Mouse (Mus musculus): ENCODE data around the gene Fam186b. TPM values are rescaled to one million over a fixed set of nuclear protein-coding genes. Genes with fewer than 3 reads are reported as not detected.
A peak's percentile ranks its signal among the peaks of the same experiment; 100 is the strongest.

Gene Fam186b
- total and polyA plus RNA-seq, 3 experiments: not detected

DNA sequence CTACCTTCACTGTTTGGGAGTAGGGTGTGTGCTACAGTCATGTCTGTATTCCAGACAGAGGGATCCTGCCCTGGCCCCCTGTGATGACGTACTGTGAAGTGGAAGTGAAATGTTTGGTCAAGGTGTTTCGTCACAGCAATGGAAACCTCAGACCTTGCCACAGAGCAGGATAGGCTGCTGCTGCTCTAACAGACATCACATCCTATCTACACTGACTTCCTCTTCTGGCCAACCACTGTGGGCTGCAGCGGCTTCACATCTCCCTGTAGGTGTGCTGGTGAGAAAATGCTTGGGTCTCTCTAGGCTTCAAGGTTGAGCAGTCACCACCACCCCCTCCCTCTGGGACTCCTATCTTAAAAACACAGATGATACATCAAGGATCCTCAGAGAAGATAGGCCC, 45.4 kb upstream of the Fam186b start:
- H3K27me3 ChIP-seq (ENCODE audit: control insufficient read depth, insufficient read depth, low read length): no peaks in the 10 kb centered on the region
- TF ChIP-seq EP300 (IDR thresholded peaks at IDR 0.05; ENCODE audit: insufficient read depth, low read depth, low read length) (no peak), POLR2A (IDR thresholded peaks at IDR 0.05; ENCODE audit: insufficient read depth, low read depth, low read length) (no peak), CTCF (IDR thresholded peaks at IDR 0.05) (no peak)
- no peaks in the 10 kb centered on the region; the same call in none of the 2 replicates for H3K79me2 ChIP-seq (replicated peaks; ENCODE audit: control insufficient read depth, insufficient read depth, low read length)
- H3K36me3 ChIP-seq (ENCODE audit: control insufficient read depth, insufficient read depth, low read length): peaks cover 9% of the 10 kb centered on the region; the same call in 1 of the 2 replicates
- H3K9ac ChIP-seq (ENCODE audit: low read depth, low read length): no peak overlapping the region
- H3K4me3 ChIP-seq: no peak overlapping the region
- intact Hi-C loops (cut with DNase I): no loop called here
- peak; percentile 20 to 44 for DNase-seq
- peak overlapping the region; percentile 84 for H3K27ac ChIP-seq
- 58% methylated on average over 3 of the region's 3 CpGs for WGBS
- H3K4me1 ChIP-seq (ENCODE audit: control insufficient read depth, insufficient read depth, low read length): peaks cover 52% of the 10 kb centered on the region

DNA sequence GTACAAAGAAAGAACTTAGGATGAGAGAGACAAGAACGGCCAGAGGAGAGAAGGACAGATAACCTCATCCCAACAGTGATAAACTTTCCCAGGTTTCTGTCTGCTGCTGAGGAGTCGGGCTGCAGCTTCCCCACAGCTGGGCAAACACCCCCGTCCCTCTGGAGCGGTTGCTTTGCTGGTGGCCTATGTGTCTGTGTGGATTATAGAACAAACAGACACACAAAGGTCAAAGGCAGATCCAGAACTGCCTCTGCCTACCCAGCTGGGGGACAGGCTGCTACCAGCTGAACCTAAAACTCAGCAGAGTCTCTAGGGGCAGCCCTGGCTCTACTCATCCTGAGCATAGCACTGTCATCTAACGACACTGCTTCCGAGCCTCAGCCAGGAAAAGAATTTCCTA, 44.0 kb upstream of the Fam186b start:
- peaks cover 55% of the 10 kb centered on the region for H3K4me1 ChIP-seq (ENCODE audit: control insufficient read depth, insufficient read depth, low read length)
- intact Hi-C loops (cut with DNase I): no loop called here
- no peaks in the 10 kb centered on the region for H3K27me3 ChIP-seq (ENCODE audit: control insufficient read depth, insufficient read depth, low read length)
- H3K36me3 ChIP-seq (ENCODE audit: control insufficient read depth, insufficient read depth, low read length): peaks cover 20% of the 10 kb centered on the region
- no peak for TF ChIP-seq EP300 (IDR thresholded peaks at IDR 0.05; ENCODE audit: insufficient read depth, low read depth, low read length)
- TF ChIP-seq POLR2A (IDR thresholded peaks at IDR 0.05; ENCODE audit: insufficient read depth, low read depth, low read length): no peak
- no peak for TF ChIP-seq CTCF (IDR thresholded peaks at IDR 0.05)
- no peak for DNase-seq
- no peak overlapping the region for H3K4me3 ChIP-seq
- H3K79me2 ChIP-seq (replicated peaks; ENCODE audit: control insufficient read depth, insufficient read depth, low read length): no peaks in the 10 kb centered on the region; the same call in none of the 2 replicates
- no peak overlapping the region for H3K9ac ChIP-seq (ENCODE audit: low read depth, low read length)
- WGBS: 37% methylated on average over 6 of the region's 6 CpGs
- peak overlapping the region; percentile 34 for H3K27ac ChIP-seq

DNA sequence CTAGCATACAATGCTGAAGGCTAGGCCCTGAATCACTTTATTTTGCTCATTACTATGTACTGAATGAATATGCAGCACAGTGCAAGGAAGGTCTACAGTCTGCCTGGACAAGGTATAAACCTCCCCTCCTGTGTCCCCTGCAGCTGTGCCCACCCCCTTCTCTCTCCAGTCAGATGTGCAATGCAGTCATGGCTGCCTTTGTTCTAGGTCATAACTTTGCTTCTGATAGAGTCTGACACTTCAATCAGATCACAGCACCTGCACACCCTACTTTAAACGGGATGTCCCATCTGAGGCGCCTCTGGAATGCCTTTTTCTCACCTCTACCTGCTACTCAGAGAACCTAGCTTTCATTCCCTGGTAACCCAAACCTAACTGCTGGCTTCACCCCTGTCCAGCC, 43.2 kb upstream of the Fam186b start:
- WGBS: 70% methylated on average over 2 of the region's 2 CpGs
- TF ChIP-seq CTCF (IDR thresholded peaks at IDR 0.05) (no peak), POLR2A (IDR thresholded peaks at IDR 0.05; ENCODE audit: insufficient read depth, low read depth, low read length) (no peak), EP300 (IDR thresholded peaks at IDR 0.05; ENCODE audit: insufficient read depth, low read depth, low read length) (no peak)
- peaks cover 55% of the 10 kb centered on the region for H3K4me1 ChIP-seq (ENCODE audit: control insufficient read depth, insufficient read depth, low read length)
- H3K27ac ChIP-seq: no peak overlapping the region
- intact Hi-C loops (cut with DNase I): no loop called here
- H3K79me2 ChIP-seq (replicated peaks; ENCODE audit: control insufficient read depth, insufficient read depth, low read length): no peaks in the 10 kb centered on the region; the same call in none of the 2 replicates
- no peaks in the 10 kb centered on the region for H3K27me3 ChIP-seq (ENCODE audit: control insufficient read depth, insufficient read depth, low read length)
- H3K9ac ChIP-seq (ENCODE audit: low read depth, low read length): no peak overlapping the region
- H3K4me3 ChIP-seq: no peak overlapping the region
- peaks cover 22% of the 10 kb centered on the region for H3K36me3 ChIP-seq (ENCODE audit: control insufficient read depth, insufficient read depth, low read length)
- DNase-seq: no peak

DNA sequence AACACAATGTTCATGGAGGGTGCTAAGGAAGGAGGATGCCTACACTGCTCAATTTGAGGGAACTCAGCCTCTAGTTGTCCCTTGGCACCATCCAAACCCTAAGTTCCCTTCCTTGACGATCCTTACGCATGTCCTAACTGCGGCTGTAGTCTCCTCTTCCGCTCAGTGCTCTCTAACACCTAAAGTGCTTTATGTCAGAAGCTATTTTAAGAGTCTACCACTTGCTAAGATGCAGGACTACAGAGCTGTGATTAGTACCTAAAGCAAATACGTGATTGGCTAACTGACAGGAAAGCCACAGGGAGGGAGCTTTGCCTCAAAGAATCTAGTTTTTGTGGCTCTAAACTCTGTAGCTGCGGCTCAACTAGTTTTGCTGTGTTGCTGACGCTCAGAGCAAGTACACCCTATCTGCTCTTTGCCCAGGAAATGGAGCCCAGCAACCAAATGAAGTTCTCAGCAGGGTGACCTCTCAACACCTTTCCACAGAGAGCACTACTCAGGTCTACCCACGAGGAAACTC, 40.2 kb upstream of the Fam186b start:
- no peaks in the 10 kb centered on the region; the same call in none of the 2 replicates for H3K79me2 ChIP-seq (replicated peaks; ENCODE audit: control insufficient read depth, insufficient read depth, low read length)
- peak overlapping the region; percentile 95 for H3K27ac ChIP-seq
- no peak for DNase-seq
- H3K4me3 ChIP-seq: no peak overlapping the region
- WGBS: 33% methylated on average over 8 of the region's 8 CpGs
- TF ChIP-seq POLR2A (IDR thresholded peaks at IDR 0.05; ENCODE audit: insufficient read depth, low read depth, low read length): no peak
- no peak for TF ChIP-seq CTCF (IDR thresholded peaks at IDR 0.05)
- no peak for TF ChIP-seq EP300 (IDR thresholded peaks at IDR 0.05; ENCODE audit: insufficient read depth, low read depth, low read length)
- H3K9ac ChIP-seq (ENCODE audit: low read depth, low read length): no peak overlapping the region
- no peaks in the 10 kb centered on the region for H3K27me3 ChIP-seq (ENCODE audit: control insufficient read depth, insufficient read depth, low read length)
- intact Hi-C loops (cut with DNase I): no loop called here
- H3K4me1 ChIP-seq (ENCODE audit: control insufficient read depth, insufficient read depth, low read length): peaks cover 56% of the 10 kb centered on the region
- peaks cover 23% of the 10 kb centered on the region for H3K36me3 ChIP-seq (ENCODE audit: control insufficient read depth, insufficient read depth, low read length)

DNA sequence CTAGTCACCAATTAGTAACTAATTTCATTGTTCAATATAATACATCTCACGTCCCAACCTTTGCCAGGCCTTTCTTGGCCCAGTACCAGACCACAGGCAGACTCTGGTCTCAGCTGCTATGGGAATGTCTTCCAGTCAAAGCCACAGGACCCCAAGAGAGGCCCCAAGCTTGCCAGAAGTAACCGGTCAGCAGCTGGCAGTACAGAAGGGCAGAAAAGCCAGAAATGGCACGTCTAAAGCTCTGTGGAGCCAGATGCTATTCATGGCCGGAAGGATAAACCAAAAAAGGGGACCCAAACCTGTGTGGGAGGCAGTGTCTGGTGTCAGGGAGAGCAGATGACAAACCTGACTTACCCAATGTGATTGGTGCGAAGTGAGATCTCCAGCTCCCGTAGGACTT, 38.8 kb upstream of the Fam186b start:
- no peak overlapping the region for H3K9ac ChIP-seq (ENCODE audit: low read depth, low read length)
- WGBS: 29% methylated on average over 6 of the region's 6 CpGs
- intact Hi-C loops (cut with DNase I): no loop called here

DNA sequence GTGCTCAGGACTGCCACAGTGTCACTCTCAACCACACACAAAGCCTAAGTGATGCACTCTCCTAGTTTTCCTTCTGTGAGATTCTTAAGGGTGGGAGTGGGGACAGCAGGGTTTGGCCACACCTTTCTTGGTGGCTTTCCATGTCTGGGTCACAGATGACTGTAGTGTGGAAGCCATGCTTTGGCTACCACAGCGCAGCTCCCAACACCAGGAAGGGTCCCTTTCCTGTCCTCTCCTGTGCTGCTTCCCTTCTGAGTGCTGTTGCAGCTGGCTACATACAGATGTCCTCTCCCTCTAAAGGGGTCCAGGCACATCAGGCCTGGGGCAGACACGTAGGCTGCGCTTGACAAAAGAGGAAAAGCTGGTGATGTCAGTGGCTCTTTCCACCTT, 38.0 kb upstream of the Fam186b start:
- Histone ChIP-seq H3K36me3 (ENCODE audit: control insufficient read depth, insufficient read depth, low read length) (peaks cover 23% of the 10 kb centered on the region), H3K9ac (ENCODE audit: low read depth, low read length) (peak overlapping the region; percentile 36), H3K27ac (peak overlapping the region; percentile 95), H3K4me1 (ENCODE audit: control insufficient read depth, insufficient read depth, low read length) (peaks cover 62% of the 10 kb centered on the region), H3K27me3 (ENCODE audit: control insufficient read depth, insufficient read depth, low read length) (no peaks in the 10 kb centered on the region), H3K4me3 (no peak overlapping the region), H3K79me2 (replicated peaks; ENCODE audit: control insufficient read depth, insufficient read depth, low read length) (no peaks in the 10 kb centered on the region; the same call in 1 of the 2 replicates)
- intact Hi-C loops (cut with DNase I): loop anchor here (1.0 kb wide), 1 partner anchor 16 kb away; no protein-coding TSS in a partner anchor
- TF ChIP-seq POLR2A (IDR thresholded peaks at IDR 0.05; ENCODE audit: insufficient read depth, low read depth, low read length): peak; percentile 50; the same call in 1 of the 2 replicates
- no peak for TF ChIP-seq CTCF (IDR thresholded peaks at IDR 0.05)
- TF ChIP-seq EP300 (IDR thresholded peaks at IDR 0.05; ENCODE audit: insufficient read depth, low read depth, low read length): peak; percentile 78
- WGBS: 34% methylated on average over 3 of the region's 3 CpGs
- DNase-seq: peak; percentile 61 to 63

More for the DNA sequence above, 38.8 kb upstream of the Fam186b start:
- Histone ChIP-seq H3K79me2 (replicated peaks; ENCODE audit: control insufficient read depth, insufficient read depth, low read length) (no peaks in the 10 kb centered on the region; the same call in none of the 2 replicates), H3K4me3 (no peak overlapping the region), H3K36me3 (ENCODE audit: control insufficient read depth, insufficient read depth, low read length) (peaks cover 23% of the 10 kb centered on the region), H3K27ac (peak overlapping the region; percentile 95), H3K27me3 (ENCODE audit: control insufficient read depth, insufficient read depth, low read length) (no peaks in the 10 kb centered on the region), H3K4me1 (ENCODE audit: control insufficient read depth, insufficient read depth, low read length) (peaks cover 61% of the 10 kb centered on the region)
- TF ChIP-seq CTCF (IDR thresholded peaks at IDR 0.05): no peak
- TF ChIP-seq EP300 (IDR thresholded peaks at IDR 0.05; ENCODE audit: insufficient read depth, low read depth, low read length): no peak
- TF ChIP-seq POLR2A (IDR thresholded peaks at IDR 0.05; ENCODE audit: insufficient read depth, low read depth, low read length): no peak
- no peak for DNase-seq
